Mouse (Mus musculus): ENCODE measurements around the gene Samhd1. TPM values are rescaled to one million over a fixed set of nuclear protein-coding genes. Genes with fewer than 3 reads are reported as not detected.

Gene Samhd1
- polyA plus RNA-seq, 1 experiment, result 0.75 TPM

- no peak for TF ChIP-seq TAL1 (IDR thresholded peaks at IDR 0.05; ENCODE audit: low read length)
- no peak for TF ChIP-seq GATA1 (IDR thresholded peaks at IDR 0.05; ENCODE audit: low read length)
- Histone ChIP-seq H3K4me3 (replicated peaks) (peak overlapping the region; percentile 52), H3K36me3 (ENCODE audit: control insufficient read depth) (no peaks in the 10 kb centered on the region), H3K4me1 (ENCODE audit: control insufficient read depth) (no peaks in the 10 kb centered on the region; the same call in 1 of the 2 replicates), H3K9me3 (ENCODE audit: control insufficient read depth, low read length) (no peaks in the 10 kb centered on the region; the same call in 1 of the 2 replicates), H3K27me3 (ENCODE audit: control insufficient read depth) (peaks cover 78% of the 10 kb centered on the region)
These were observed 56.8 kb downstream of the Samhd1 start for GRCm38 (mm10) chr2:157078059-157078792.

GRCm38 (mm10) chr2:157077641-157078058, 57.4 kb downstream of the Samhd1 start:
- Histone ChIP-seq H3K9me3 (ENCODE audit: control insufficient read depth, low read length) (no peaks in the 10 kb centered on the region; the same call in 1 of the 2 replicates), H3K4me3 (replicated peaks) (peak overlapping the region; percentile 52), H3K27me3 (ENCODE audit: control insufficient read depth) (peaks cover 75% of the 10 kb centered on the region), H3K36me3 (ENCODE audit: control insufficient read depth) (no peaks in the 10 kb centered on the region), H3K4me1 (ENCODE audit: control insufficient read depth) (no peaks in the 10 kb centered on the region; the same call in 1 of the 2 replicates)
- TF ChIP-seq GATA1 (IDR thresholded peaks at IDR 0.05; ENCODE audit: low read length), result no peak
- TF ChIP-seq TAL1 (IDR thresholded peaks at IDR 0.05; ENCODE audit: low read length), result no peak

GRCm38 (mm10) chr2:157077160-157077559, 57.9 kb downstream of the Samhd1 start:
- Histone ChIP-seq H3K27me3 (ENCODE audit: control insufficient read depth) (peaks cover 70% of the 10 kb centered on the region), H3K4me3 (replicated peaks) (no peak overlapping the region), H3K36me3 (ENCODE audit: control insufficient read depth) (no peaks in the 10 kb centered on the region), H3K9me3 (ENCODE audit: control insufficient read depth, low read length) (no peaks in the 10 kb centered on the region; the same call in 1 of the 2 replicates), H3K4me1 (ENCODE audit: control insufficient read depth) (no peaks in the 10 kb centered on the region; the same call in 1 of the 2 replicates)
- TF ChIP-seq TAL1 (IDR thresholded peaks at IDR 0.05; ENCODE audit: low read length), result no peak
- TF ChIP-seq GATA1 (IDR thresholded peaks at IDR 0.05; ENCODE audit: low read length), result no peak

GRCm38 (mm10) chr2:157076585-157076984, 58.5 kb downstream of the Samhd1 start:
- peaks cover 64% of the 10 kb centered on the region for H3K27me3 ChIP-seq (ENCODE audit: control insufficient read depth)
- H3K4me1 ChIP-seq (ENCODE audit: control insufficient read depth), result no peaks in the 10 kb centered on the region; the same call in 1 of the 2 replicates
- H3K4me3 ChIP-seq (replicated peaks), result no peak overlapping the region
- H3K9me3 ChIP-seq (ENCODE audit: control insufficient read depth, low read length), result no peaks in the 10 kb centered on the region; the same call in 1 of the 2 replicates
- TF ChIP-seq TAL1 (IDR thresholded peaks at IDR 0.05; ENCODE audit: low read length) (no peak), GATA1 (IDR thresholded peaks at IDR 0.05; ENCODE audit: low read length) (no peak)
- no peaks in the 10 kb centered on the region for H3K36me3 ChIP-seq (ENCODE audit: control insufficient read depth)

- Histone ChIP-seq H3K36me3 (ENCODE audit: control insufficient read depth) (no peaks in the 10 kb centered on the region), H3K27me3 (ENCODE audit: control insufficient read depth) (peaks cover 55% of the 10 kb centered on the region), H3K4me3 (replicated peaks) (no peak overlapping the region), H3K9me3 (ENCODE audit: control insufficient read depth, low read length) (no peaks in the 10 kb centered on the region; the same call in 1 of the 2 replicates), H3K4me1 (ENCODE audit: control insufficient read depth) (peaks cover 3% of the 10 kb centered on the region)
- TF ChIP-seq TAL1 (IDR thresholded peaks at IDR 0.05; ENCODE audit: low read length) (no peak), GATA1 (IDR thresholded peaks at IDR 0.05; ENCODE audit: low read length) (no peak)
These were observed 59.4 kb downstream of the Samhd1 start for GRCm38 (mm10) chr2:157075685-157076084.

- Histone ChIP-seq H3K27me3 (ENCODE audit: control insufficient read depth) (peaks cover 51% of the 10 kb centered on the region), H3K4me1 (ENCODE audit: control insufficient read depth) (peaks cover 3% of the 10 kb centered on the region), H3K4me3 (replicated peaks) (no peak overlapping the region)
These were observed 59.8 kb downstream of the Samhd1 start for GRCm38 (mm10) chr2:157075226-157075625.

GRCm38 (mm10) chr2:157074772-157075171, 60.3 kb downstream of the Samhd1 start:
- Histone ChIP-seq H3K36me3 (ENCODE audit: control insufficient read depth) (no peaks in the 10 kb centered on the region), H3K9me3 (ENCODE audit: control insufficient read depth, low read length) (no peaks in the 10 kb centered on the region; the same call in 1 of the 2 replicates), H3K27me3 (ENCODE audit: control insufficient read depth) (peaks cover 46% of the 10 kb centered on the region), H3K4me1 (ENCODE audit: control insufficient read depth) (peaks cover 3% of the 10 kb centered on the region), H3K4me3 (replicated peaks) (no peak overlapping the region)
- TF ChIP-seq TAL1 (IDR thresholded peaks at IDR 0.05; ENCODE audit: low read length) (no peak), GATA1 (IDR thresholded peaks at IDR 0.05; ENCODE audit: low read length) (no peak)

More at GRCm38 (mm10) chr2:157075226-157075625, 59.8 kb downstream of the Samhd1 start:
- Histone ChIP-seq H3K36me3 (ENCODE audit: control insufficient read depth) (no peaks in the 10 kb centered on the region), H3K9me3 (ENCODE audit: control insufficient read depth, low read length) (no peaks in the 10 kb centered on the region; the same call in 1 of the 2 replicates)
- TF ChIP-seq TAL1 (IDR thresholded peaks at IDR 0.05; ENCODE audit: low read length), result no peak

- peaks cover 41% of the 10 kb centered on the region for H3K27me3 ChIP-seq (ENCODE audit: control insufficient read depth)
- no peaks in the 10 kb centered on the region for H3K36me3 ChIP-seq (ENCODE audit: control insufficient read depth)
- TF ChIP-seq GATA1 (IDR thresholded peaks at IDR 0.05; ENCODE audit: low read length), result no peak
- TF ChIP-seq TAL1 (IDR thresholded peaks at IDR 0.05; ENCODE audit: low read length), result no peak
- H3K4me1 ChIP-seq (ENCODE audit: control insufficient read depth), result peaks cover 3% of the 10 kb centered on the region; the same call in 1 of the 2 replicates
- no peak overlapping the region for H3K4me3 ChIP-seq (replicated peaks)
- no peaks in the 10 kb centered on the region; the same call in 1 of the 2 replicates for H3K9me3 ChIP-seq (ENCODE audit: control insufficient read depth, low read length)
These were observed 60.8 kb downstream of the Samhd1 start for GRCm38 (mm10) chr2:157074186-157074724.

- Histone ChIP-seq H3K9me3 (ENCODE audit: control insufficient read depth, low read length) (no peaks in the 10 kb centered on the region; the same call in 1 of the 2 replicates), H3K27me3 (ENCODE audit: control insufficient read depth) (peaks cover 34% of the 10 kb centered on the region), H3K4me1 (ENCODE audit: control insufficient read depth) (peaks cover 3% of the 10 kb centered on the region; the same call in 1 of the 2 replicates), H3K36me3 (ENCODE audit: control insufficient read depth) (no peaks in the 10 kb centered on the region), H3K4me3 (replicated peaks) (no peak overlapping the region)
- TF ChIP-seq GATA1 (IDR thresholded peaks at IDR 0.05; ENCODE audit: low read length), result no peak
- no peak for TF ChIP-seq TAL1 (IDR thresholded peaks at IDR 0.05; ENCODE audit: low read length)
These were observed 61.5 kb downstream of the Samhd1 start for GRCm38 (mm10) chr2:157073378-157074052.

Measured in erythroblast, embryonic 14.5 days (primary cell).